Mouse (Mus musculus) C2C12 (cell line): Measurements from ENCODE around the gene Spata31d1b.

Experiments
- CEBPB ChIP-seq: IDR thresholded peaks from one replicate; pipeline ENCODE4 v1.6.1; 2011; ENCODE audit warnings: low read depth, mild to moderate bottlenecking, control low read depth, moderate library complexity
- CTCF ChIP-seq: IDR thresholded peaks from one replicate; pipeline ENCODE4 v1.5.1; 2011; ENCODE audit not compliant: control insufficient read depth, insufficient read depth, insufficient read length
- MAX ChIP-seq: IDR thresholded peaks from one replicate; pipeline ENCODE4 v1.6.1; 2011; ENCODE audit warnings: mild to moderate bottlenecking, control low read depth

DNA sequence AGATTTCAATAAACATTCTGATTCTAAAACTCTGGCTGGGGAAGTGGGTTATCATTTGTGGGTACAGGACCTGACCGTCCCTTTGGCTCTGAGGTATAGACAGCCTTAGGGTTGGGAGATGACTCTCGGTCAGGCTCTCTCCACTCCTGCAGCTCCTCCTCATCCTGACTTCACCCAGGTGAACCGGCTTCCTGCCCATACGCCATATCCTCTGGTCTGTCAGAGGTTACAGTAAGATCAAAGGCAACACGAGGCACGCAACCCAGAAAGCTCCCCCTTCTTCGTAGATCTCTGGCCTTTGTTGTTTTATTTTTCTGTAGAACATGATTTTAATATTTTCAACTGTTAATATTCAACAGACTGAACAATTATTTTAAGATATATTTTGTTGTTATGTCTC is 16.3 kb upstream of the Spata31d1b start:
- no peak for TF ChIP-seq CTCF
- no peak for TF ChIP-seq CEBPB
- TF ChIP-seq MAX: no peak
